Comparison of ENCODE assay signal across 15 mouse cellular contexts in the genomic region with DNA sequence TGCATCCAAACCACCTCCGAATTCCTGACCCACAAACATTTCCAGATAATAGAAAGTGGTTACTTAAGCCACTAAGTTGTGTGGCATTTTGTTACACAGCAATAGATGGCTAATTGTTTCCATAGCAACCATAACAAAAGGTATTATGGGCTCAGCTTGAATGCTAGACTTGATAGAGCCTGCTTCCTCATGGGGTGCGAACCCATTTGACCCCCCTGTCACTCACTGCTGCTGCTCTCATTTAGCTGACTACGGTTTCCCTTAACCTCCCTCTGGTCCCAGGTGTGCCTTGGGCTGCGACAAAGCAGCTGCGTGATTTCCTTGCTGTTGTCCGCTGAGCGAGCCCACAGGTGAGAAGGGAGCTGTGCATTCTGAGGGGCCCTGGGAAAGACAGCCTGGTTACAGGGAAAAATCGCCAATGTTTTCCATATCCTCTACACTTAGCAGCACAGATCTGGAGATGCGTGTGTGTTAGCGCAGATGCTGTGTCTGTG.
DNase-seq lines count a peak whose midpoint lies in the region; ATAC-seq and TF ChIP-seq lines count a peak whose summit lies in the region.
"Had no signal": no experiment of that assay in that cellular context is flagged by ENCODE, and none has a peak within 500 bp of the region (broad histone marks: within the 10 kb centered on the region; RNA-seq: fewer than 3 reads in every experiment).

No protein-coding gene starts in this region.

- no peaks in the 10 kb centered on the region for H3K36me3 ChIP-seq in forebrain, embryonic 11.5 days (ENCODE audit: control insufficient read depth, insufficient read depth, low read length)
- no peaks in the 10 kb centered on the region for H3K36me3 ChIP-seq in forebrain, embryonic 10.5 days (replicated peaks)
- H3K36me3 ChIP-seq in forebrain, embryonic 12.5 days (replicated peaks) = no peaks in the 10 kb centered on the region
- H3K36me3 ChIP-seq in hindbrain, embryonic 15.5 days = no peaks in the 10 kb centered on the region
- H3K36me3 ChIP-seq in midbrain, postnatal 0 days (ENCODE audit: insufficient read depth, low read length) = no peaks in the 10 kb centered on the region
- no peaks in the 10 kb centered on the region for H3K36me3 ChIP-seq in liver, embryonic 12.5 days

- DNase-seq in forebrain, embryonic 11.5 days (ENCODE audit: low spot score) = no peak
- no peak for DNase-seq in forebrain, embryonic 10.5 days (ENCODE audit: extremely low spot score, low spot score)
- peak; percentile 19 for DNase-seq in midbrain, postnatal 0 days (ENCODE audit: low spot score)
- no peak for DNase-seq in spleen, adult 12 weeks (ENCODE audit: low spot score)
- DNase-seq in frontal cortex, postnatal 14 days (ENCODE audit: low spot score in 2 of 2) = no peak
- DNase-seq: adrenal gland, adult 8-10 months; cerebellum, postnatal 14 days; gastrocnemius, postnatal 14 days; spleen, adult 18-20 months had no signal

- H3K4me1 ChIP-seq in forebrain, embryonic 11.5 days (replicated peaks; ENCODE audit: control insufficient read depth, insufficient read depth, low read length) = peaks cover 3% of the 10 kb centered on the region; the same call in 1 of the 2 replicates
- H3K4me1 ChIP-seq in forebrain, embryonic 10.5 days = peaks cover 19% of the 10 kb centered on the region
- H3K4me1 ChIP-seq in forebrain, embryonic 12.5 days = peaks cover 12% of the 10 kb centered on the region
- peaks cover 8% of the 10 kb centered on the region for H3K4me1 ChIP-seq in hindbrain, embryonic 15.5 days (replicated peaks)
- H3K4me1 ChIP-seq in midbrain, postnatal 0 days (ENCODE audit: insufficient read depth, low read length) = no peaks in the 10 kb centered on the region; the same call in 1 of the 2 replicates
- H3K4me1 ChIP-seq in liver, embryonic 12.5 days = no peaks in the 10 kb centered on the region

- H3K4me3 ChIP-seq in forebrain, embryonic 11.5 days (ENCODE audit: low read depth, low read length) = no peak overlapping the region
- H3K4me3 ChIP-seq in forebrain, embryonic 10.5 days = no peak overlapping the region
- H3K4me3 ChIP-seq in forebrain, embryonic 12.5 days (replicated peaks) = no peak overlapping the region
- H3K4me3 ChIP-seq in hindbrain, embryonic 15.5 days = no peak overlapping the region
- H3K4me3 ChIP-seq in midbrain, postnatal 0 days (ENCODE audit: low read depth, low read length) = no peak overlapping the region
- no peak overlapping the region for H3K4me3 ChIP-seq in liver, embryonic 12.5 days
- H3K4me3 ChIP-seq: erythroblast, embryonic 14.5 days had no signal

- TF ChIP-seq CTCF in midbrain, postnatal 0 days (IDR thresholded peaks at IDR 0.05) = no peak

- WGBS in forebrain, embryonic 11.5 days = 31% methylated on average over 10 of the region's 10 CpGs
- WGBS in forebrain, embryonic 10.5 days = 49% methylated on average over 10 of the region's 10 CpGs
- WGBS in forebrain, embryonic 12.5 days = 33% methylated on average over 10 of the region's 10 CpGs
- WGBS in hindbrain, embryonic 15.5 days = 27% methylated on average over 10 of the region's 10 CpGs
- WGBS in midbrain, postnatal 0 days = 26% methylated on average over 10 of the region's 10 CpGs
- WGBS in liver, embryonic 12.5 days (ENCODE audit: insufficient replicate concordance) = 51% methylated on average over 10 of the region's 10 CpGs

- H3K4me2 ChIP-seq in forebrain, embryonic 11.5 days (ENCODE audit: low read depth, low read length, severe bottlenecking) = no peak overlapping the region
- H3K4me2 ChIP-seq in forebrain, embryonic 12.5 days = no peak overlapping the region
- no peak overlapping the region for H3K4me2 ChIP-seq in hindbrain, embryonic 15.5 days
- H3K4me2 ChIP-seq in midbrain, postnatal 0 days (ENCODE audit: low read depth, low read length, poor library complexity, severe bottlenecking) = no peak overlapping the region
- H3K4me2 ChIP-seq in liver, embryonic 12.5 days = no peak overlapping the region
- H3K4me2 ChIP-seq: liver, embryonic 11.5 days had no signal

- no peak overlapping the region for H3K9ac ChIP-seq in forebrain, embryonic 11.5 days (ENCODE audit: low read length)
- H3K9ac ChIP-seq in forebrain, embryonic 12.5 days = no peak overlapping the region
- no peak overlapping the region for H3K9ac ChIP-seq in hindbrain, embryonic 15.5 days
- H3K9ac ChIP-seq in midbrain, postnatal 0 days (replicated peaks; ENCODE audit: low read length, poor library complexity, severe bottlenecking) = no peak overlapping the region
- H3K9ac ChIP-seq in liver, embryonic 12.5 days = no peak overlapping the region

- 0 out of 2 replicates have a peak, but pooled peaks have one; percentile 18 for ATAC-seq in forebrain, embryonic 11.5 days (replicated peaks; ENCODE audit: low FRiP score)
- ATAC-seq in forebrain, embryonic 12.5 days (ENCODE audit: low FRiP score) = peak; percentile 64
- ATAC-seq in hindbrain, embryonic 15.5 days (ENCODE audit: low FRiP score, low read depth) = peak; percentile 71; the same call in 1 of the 2 replicates
- ATAC-seq in midbrain, postnatal 0 days (ENCODE audit: low FRiP score) = peak; percentile 68
- ATAC-seq in liver, embryonic 12.5 days = no peak

- no peak overlapping the region for H3K27ac ChIP-seq in forebrain, embryonic 11.5 days (ENCODE audit: low read depth, low read length)
- no peak overlapping the region for H3K27ac ChIP-seq in forebrain, embryonic 10.5 days
- H3K27ac ChIP-seq in forebrain, embryonic 12.5 days = no peak overlapping the region
- H3K27ac ChIP-seq in hindbrain, embryonic 15.5 days (replicated peaks) = no peak overlapping the region
- no peak overlapping the region for H3K27ac ChIP-seq in midbrain, postnatal 0 days (ENCODE audit: low read depth, low read length)
- no peak overlapping the region for H3K27ac ChIP-seq in liver, embryonic 12.5 days
- H3K27ac ChIP-seq: stomach, postnatal 0 days had no signal

- H3K9me3 ChIP-seq in forebrain, embryonic 11.5 days (ENCODE audit: control insufficient read depth, low read length) = no peaks in the 10 kb centered on the region
- H3K9me3 ChIP-seq in forebrain, embryonic 10.5 days = no peaks in the 10 kb centered on the region
- H3K9me3 ChIP-seq in forebrain, embryonic 12.5 days = no peaks in the 10 kb centered on the region
- H3K9me3 ChIP-seq in hindbrain, embryonic 15.5 days = no peaks in the 10 kb centered on the region
- H3K9me3 ChIP-seq in midbrain, postnatal 0 days (ENCODE audit: low read length) = no peaks in the 10 kb centered on the region
- no peaks in the 10 kb centered on the region for H3K9me3 ChIP-seq in liver, embryonic 12.5 days (replicated peaks)

- peaks cover 3% of the 10 kb centered on the region; the same call in 1 of the 2 replicates for H3K27me3 ChIP-seq in forebrain, embryonic 11.5 days (ENCODE audit: control insufficient read depth, insufficient read depth, low read length)
- H3K27me3 ChIP-seq in forebrain, embryonic 10.5 days (ENCODE audit: poor library complexity, severe bottlenecking) = peaks cover 64% of the 10 kb centered on the region
- H3K27me3 ChIP-seq in forebrain, embryonic 12.5 days = peaks cover 17% of the 10 kb centered on the region; the same call in 1 of the 2 replicates
- H3K27me3 ChIP-seq in hindbrain, embryonic 15.5 days = no peaks in the 10 kb centered on the region
- H3K27me3 ChIP-seq in midbrain, postnatal 0 days (ENCODE audit: insufficient read depth, low read length) = no peaks in the 10 kb centered on the region
- no peaks in the 10 kb centered on the region for H3K27me3 ChIP-seq in liver, embryonic 12.5 days (replicated peaks)
